Mouse (Mus musculus): ENCODE results near the gene Specc1l.
"Not testable (repeated sequence)": the region's sequence is repeated elsewhere in the genome, so short reads cannot be mapped to it uniquely, and the experiment has no call there.

The Specc1l gene

GRCm38 (mm10) chr10:75320321-75320720 is 108.4 kb downstream of the Specc1l start:
- DNase-seq: no peak

GRCm38 (mm10) chr10:75322966-75323365 is 111.1 kb downstream of the Specc1l start:
- no peak for DNase-seq

DNA sequence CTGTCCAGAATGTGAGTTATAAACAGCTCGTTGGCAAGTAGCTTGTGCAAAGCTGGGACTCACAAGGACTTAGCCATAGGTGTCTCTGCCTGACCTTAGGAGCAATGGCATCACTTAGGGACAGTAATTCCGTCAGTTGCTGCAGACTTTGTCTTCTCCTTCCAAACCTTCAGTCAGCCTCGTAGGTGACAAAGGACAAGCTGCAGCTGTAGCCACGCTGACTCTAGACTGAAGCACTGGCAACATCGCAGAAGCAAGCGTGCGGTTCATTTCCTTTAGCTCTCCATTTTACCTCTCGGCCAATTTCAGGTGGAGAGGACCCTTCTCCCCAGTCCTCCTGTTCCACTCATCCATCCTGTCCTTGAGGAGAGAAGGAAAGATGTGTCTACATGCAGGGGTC is 112.1 kb downstream of the Specc1l start:
- DNase-seq: no peak

DNA sequence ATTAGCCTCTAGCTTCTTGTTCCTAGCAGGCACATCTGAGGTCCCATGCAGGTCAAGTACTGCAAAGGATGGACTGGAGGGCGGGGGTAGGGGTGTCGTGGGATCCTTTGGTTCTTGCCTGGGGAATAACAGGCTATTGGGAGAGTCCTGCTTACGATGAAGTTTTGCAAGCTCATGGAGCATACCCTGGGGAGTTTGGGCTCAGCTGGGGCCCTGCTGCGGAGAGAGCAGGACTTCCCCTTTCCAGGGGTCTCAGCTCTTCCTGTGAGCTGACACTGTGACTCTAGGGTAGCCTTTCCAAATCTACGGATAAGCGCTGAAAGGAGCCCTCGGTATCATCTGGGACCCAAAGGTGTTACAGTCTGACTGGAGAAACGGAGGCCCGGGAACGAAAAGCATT is 112.5 kb downstream of the Specc1l start:
- no peak for DNase-seq

- DNase-seq: no peak
These were observed 113.9 kb downstream of the Specc1l start for GRCm38 (mm10) chr10:75325821-75326220.

GRCm38 (mm10) chr10:75326553-75326952 is 114.7 kb downstream of the Specc1l start:
- no peak for DNase-seq

DNA sequence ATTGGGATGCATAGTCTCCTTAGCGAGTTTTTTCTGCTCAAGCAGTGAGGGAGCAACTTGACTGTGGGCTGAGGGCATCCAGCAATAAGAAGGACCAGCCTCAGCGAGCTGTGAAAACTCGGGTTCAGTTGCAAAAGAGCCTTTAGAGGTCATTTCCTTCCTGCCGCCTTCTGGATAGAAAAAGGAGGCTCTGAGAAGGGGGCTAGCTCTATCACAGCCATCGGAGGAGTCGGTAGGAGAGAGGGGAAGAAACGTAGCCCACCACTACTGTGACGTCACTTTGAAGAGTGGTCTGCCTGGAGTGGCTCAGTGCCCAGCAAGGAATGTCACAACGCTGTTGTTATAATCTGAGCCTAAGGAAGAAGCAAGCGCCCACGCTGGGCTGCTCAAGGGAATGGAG is 115.2 kb downstream of the Specc1l start:
- no peak for DNase-seq

GRCm38 (mm10) chr10:75328201-75328704 is 116.4 kb downstream of the Specc1l start:
- DNase-seq: no peak

DNA sequence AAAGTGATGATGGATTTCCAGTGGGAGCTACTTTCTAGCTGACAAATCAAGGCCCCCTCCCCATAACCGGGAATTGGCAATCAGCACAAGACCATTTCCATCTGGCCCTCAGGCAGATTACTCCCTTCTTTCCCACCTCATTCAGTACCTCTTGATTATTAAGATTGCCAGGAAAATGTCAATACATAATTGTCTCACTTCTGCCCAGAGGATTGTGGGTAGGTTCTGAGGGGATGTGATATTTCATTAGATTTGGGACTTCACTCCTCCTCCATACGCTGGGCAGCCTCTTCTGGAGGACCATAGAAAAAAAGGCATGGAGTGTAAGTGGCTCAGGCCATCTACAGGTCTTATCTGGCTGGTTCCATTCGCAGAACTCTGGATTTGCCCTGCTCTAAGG is 120.4 kb downstream of the Specc1l start:
- no peak for DNase-seq

DNA sequence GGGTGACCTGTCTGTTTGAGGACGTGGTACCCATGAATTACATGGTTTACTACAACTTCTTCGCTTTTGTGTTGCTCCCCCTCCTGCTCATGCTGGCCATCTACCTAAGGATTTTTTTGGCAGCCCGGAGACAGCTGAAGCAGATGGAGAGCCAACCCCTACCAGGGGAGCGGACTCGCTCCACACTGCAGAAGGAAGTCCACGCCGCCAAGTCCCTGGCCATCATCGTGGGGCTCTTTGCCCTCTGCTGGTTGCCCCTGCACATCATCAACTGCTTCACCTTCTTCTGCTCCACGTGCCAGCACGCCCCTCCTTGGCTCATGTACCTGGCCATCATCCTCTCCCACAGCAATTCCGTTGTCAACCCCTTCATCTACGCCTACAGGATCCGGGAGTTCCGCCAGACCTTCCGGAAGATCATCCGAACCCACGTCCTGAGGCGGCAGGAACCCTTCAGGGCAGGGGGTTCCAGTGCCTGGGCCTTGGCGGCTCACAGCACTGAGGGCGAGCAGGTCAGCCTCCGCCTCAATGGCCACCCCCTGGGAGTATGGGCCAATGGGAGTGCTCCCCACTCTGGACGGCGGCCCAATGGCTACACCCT is 121.4 kb downstream of the Specc1l start:
- DNase-seq: no peak

DNA sequence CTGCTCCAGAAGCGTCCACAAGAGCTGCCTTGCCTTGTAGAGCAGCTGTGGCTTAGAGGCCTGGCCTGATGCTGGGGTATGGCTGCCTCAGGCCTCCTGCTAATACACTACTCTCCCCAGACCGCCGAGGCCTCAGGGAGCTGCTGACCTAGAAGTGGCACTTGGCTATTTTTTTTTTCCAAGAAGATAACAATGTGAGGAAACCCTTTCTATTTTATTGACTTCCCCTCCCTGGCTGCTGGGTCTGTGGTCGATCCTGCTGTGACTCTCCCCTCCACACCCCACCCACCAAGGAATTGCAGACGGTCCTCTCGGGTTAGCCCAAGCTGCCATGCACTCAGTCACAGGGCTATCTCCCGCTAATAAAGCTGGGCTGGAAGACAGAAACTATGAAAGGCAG is 122.3 kb downstream of the Specc1l start:
- DNase-seq: no peak

DNA sequence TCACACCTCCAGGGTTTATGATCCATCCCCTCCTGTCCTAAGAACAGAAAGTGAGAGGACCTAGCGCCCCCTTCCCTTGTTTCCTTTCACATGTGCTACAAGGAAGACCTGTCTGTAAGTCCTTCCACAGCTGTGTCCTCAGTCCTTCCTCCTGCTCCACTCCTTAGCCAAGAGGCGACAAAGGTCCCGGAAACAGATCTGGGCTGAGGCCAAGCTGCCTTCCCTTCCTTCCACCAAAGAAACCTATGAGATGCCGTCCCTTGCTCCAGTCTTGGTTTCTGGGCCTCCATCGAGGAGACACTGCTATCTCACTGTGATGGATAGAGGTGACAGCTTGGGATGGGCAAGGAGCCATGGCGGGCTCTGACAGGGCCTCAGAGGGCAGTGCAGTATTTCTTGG is 123.2 kb downstream of the Specc1l start:
- DNase-seq: no peak

DNA sequence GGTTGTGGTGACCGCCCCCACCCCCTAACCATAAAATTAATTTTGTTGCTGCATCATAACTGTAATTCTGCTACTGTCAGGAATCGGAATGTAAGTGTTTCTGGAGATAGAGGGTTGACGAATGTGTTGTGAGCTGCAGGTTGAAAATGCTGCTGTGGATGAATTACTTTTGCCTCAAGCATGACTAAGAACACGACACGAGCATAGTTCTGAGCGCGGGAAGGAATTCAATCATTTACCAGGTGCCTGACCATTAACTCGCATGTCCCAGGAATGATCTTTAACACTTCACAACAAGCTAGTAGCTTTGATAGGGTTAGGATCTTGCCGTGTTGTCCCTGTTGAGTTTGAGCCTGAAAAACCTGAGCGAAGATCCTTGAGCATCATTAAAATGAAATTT is 125.4 kb downstream of the Specc1l start:
- DNase-seq: no peak

GRCm38 (mm10) chr10:75338852-75339251 is 127.0 kb downstream of the Specc1l start:
- DNase-seq: no peak

GRCm38 (mm10) chr10:75339377-75339776 is 127.5 kb downstream of the Specc1l start:
- DNase-seq: no peak

- no peak for DNase-seq
These were observed 130.1 kb downstream of the Specc1l start for GRCm38 (mm10) chr10:75341936-75342335.

GRCm38 (mm10) chr10:75344563-75344962 is 132.7 kb downstream of the Specc1l start:
- not testable (repeated sequence) for DNase-seq

DNA sequence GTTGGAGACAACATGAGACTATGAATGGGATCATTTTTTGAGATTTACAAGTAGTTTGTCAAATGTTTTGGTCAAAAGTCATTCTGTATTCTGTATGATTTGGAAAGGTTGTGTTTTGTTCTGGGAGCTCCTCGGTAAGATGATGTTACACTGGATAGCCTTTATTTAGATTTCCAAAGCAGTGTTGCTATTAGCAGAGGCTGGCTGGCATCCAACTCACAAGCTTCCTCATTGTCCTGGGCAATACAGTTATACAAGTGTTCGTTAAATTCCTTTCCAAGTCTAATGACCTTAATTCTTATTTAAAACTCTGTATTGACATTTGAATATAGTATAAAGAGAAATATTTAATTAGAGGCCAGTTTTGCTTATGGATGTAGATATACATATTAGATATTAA is 133.4 kb downstream of the Specc1l start:
- no peak for DNase-seq

DNA sequence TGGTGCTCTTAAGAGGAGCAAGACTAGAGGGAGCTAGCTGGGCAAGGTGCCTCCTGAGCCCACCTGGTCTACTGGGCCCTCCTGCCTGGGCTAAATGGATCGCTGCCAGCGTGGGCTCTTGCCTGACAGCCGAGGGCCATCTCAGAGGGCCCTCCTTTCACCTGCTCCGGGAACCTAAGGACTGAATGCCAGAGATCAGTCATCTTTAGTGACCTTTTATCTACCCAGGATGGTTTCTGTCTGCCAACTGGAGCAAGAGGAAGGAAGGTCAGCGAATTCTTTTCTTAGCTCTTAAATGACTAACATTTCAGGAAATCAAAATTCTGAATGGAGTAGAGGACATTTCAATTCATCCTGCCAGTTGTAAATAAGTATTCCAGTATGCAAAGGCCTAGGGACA is 138.7 kb downstream of the Specc1l start:
- DNase-seq: no peak

- no peak for DNase-seq
These were observed 140.7 kb downstream of the Specc1l start for GRCm38 (mm10) chr10:75352541-75352940.

DNA sequence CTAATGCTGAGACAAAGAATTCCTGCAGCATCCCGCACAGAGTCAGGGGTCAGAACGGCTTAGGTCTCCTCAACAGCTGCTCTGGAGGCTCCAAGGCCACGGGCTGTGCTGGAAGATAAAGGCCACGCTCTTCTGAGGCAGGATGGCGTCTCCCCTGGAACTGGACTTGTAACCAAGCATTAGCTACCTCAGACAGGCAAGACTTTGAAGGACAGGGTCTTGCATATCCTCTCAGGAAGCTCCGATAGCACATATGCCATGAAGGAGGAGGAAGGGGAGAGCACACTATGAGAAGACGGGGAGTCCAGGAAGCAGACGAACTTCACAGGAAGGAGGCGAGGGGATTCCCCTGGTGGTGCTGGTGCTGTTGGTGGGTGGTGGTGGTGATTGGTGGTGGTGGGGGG is 142.0 kb downstream of the Specc1l start:
- not testable (repeated sequence) for DNase-seq

DNA sequence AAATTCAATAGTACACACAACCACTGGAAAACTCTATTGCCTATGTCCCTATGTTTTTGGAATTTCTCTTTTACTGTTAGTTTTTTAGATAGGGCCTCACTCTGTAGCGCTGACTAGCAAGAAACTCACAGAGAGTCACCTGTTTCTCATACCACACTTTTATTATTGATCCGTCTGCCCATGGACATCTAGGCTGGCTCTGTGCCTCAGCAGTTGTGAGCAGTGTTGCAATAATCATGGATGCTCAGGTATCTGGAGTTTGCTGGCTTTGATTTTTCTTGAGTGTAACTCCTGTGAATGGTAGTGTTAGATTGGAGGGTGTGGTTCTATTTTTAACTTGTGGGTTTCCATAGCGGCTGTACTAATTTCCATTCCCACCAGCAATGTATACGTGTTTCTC is 143.5 kb downstream of the Specc1l start:
- DNase-seq: no peak
